Comparison of ENCODE assay signal across 10 mouse cellular contexts in the genomic region with DNA sequence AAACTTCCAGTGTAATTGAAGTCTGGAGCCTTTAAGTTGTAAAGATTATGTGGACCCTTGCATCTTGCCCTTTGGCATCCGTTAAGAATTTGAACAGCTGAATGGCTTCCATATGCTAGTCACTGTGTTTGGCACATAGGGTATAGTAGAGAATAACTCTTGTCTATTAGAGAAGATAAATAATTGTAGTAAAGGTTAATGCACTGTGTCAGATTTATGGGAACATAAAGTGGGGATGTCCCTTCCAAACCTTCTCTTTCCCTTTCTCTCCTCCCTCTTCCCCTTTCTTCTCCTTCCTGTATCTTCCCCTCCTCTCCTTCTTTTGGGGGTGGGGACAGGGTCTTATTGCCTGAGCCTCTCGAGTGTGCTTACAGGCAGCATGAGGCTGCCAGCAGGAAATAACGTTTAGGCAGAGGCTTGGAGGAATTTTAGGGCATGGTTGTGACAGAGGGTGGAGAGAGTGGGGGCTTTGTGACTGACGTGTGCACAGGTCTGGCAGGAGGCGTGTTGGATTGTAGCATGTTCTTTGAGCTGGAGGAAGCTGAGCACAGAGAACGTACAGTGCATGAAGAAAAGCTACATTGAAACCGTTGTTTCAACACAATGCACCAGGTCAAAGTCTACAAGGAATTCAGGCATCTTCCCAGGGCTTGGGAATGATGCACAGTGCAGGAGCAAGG. TPM values are rescaled to one million over a fixed set of nuclear protein-coding genes. Genes with fewer than 3 reads are reported as not detected.
DNase-seq lines count a peak whose midpoint lies in the region; ATAC-seq and TF ChIP-seq lines count a peak whose summit lies in the region.
"Had no signal": no experiment of that assay in that cellular context is flagged by ENCODE, and none has a peak within 500 bp of the region (broad histone marks: within the 10 kb centered on the region; RNA-seq: fewer than 3 reads in every experiment).

No protein-coding gene starts in this region.

- peaks cover 42% of the 10 kb centered on the region for H3K4me1 ChIP-seq in heart, postnatal 0 days (ENCODE audit: control insufficient read depth, insufficient read depth)
- peaks cover 9% of the 10 kb centered on the region for H3K4me1 ChIP-seq in heart, adult 2 months (ENCODE audit: control insufficient read depth, insufficient read depth, low read length)
- H3K4me1 ChIP-seq in embryonic facial prominence, embryonic 10.5 days, result peaks cover 94% of the 10 kb centered on the region
- peaks cover 46% of the 10 kb centered on the region for H3K4me1 ChIP-seq in hindbrain, embryonic 12.5 days
- H3K4me1 ChIP-seq in liver, embryonic 16.5 days (ENCODE audit: control insufficient read depth, low read depth, low read length), result peaks cover 48% of the 10 kb centered on the region

- H3K4me2 ChIP-seq in heart, postnatal 0 days (ENCODE audit: low read depth, low read length), result no peak overlapping the region
- no peak overlapping the region for H3K4me2 ChIP-seq in hindbrain, embryonic 12.5 days (replicated peaks)
- H3K4me2 ChIP-seq in liver, embryonic 16.5 days (ENCODE audit: low read depth, low read length), result peak overlapping the region; percentile 21; the same call in 1 of the 2 replicates

- no peaks in the 10 kb centered on the region for H3K9me3 ChIP-seq in heart, postnatal 0 days (replicated peaks; ENCODE audit: control insufficient read depth, low read length)
- H3K9me3 ChIP-seq in embryonic facial prominence, embryonic 10.5 days, result no peaks in the 10 kb centered on the region
- H3K9me3 ChIP-seq in hindbrain, embryonic 12.5 days (replicated peaks), result no peaks in the 10 kb centered on the region
- H3K9me3 ChIP-seq in liver, embryonic 16.5 days (replicated peaks; ENCODE audit: control insufficient read depth, low read length), result no peaks in the 10 kb centered on the region

- DNase-seq in heart, postnatal 0 days (ENCODE audit: low spot score), result no peak
- DNase-seq in heart, adult 2 months, result no peak
- DNase-seq in embryonic facial prominence, embryonic 10.5 days (ENCODE audit: low spot score), result peak; percentile 57
- no peak for DNase-seq in cerebellum, adult 8-10 months
- no peak for DNase-seq in spleen, postnatal 4 days (ENCODE audit: low spot score in 2 of 2)
- no peak for DNase-seq in T-cell, adult 2 months (ENCODE audit: low spot score)
- DNase-seq: thymus, adult 2 months had no signal

- H3K27me3 ChIP-seq in heart, postnatal 0 days (ENCODE audit: control insufficient read depth, insufficient read depth, low read length), result no peaks in the 10 kb centered on the region
- H3K27me3 ChIP-seq in heart, adult 2 months (ENCODE audit: control insufficient read depth, insufficient read depth, low read length), result no peaks in the 10 kb centered on the region
- no peaks in the 10 kb centered on the region for H3K27me3 ChIP-seq in embryonic facial prominence, embryonic 10.5 days (replicated peaks; ENCODE audit: low read depth, poor library complexity, severe bottlenecking)
- H3K27me3 ChIP-seq in hindbrain, embryonic 12.5 days, result no peaks in the 10 kb centered on the region
- H3K27me3 ChIP-seq in liver, embryonic 16.5 days (ENCODE audit: control insufficient read depth, insufficient read depth, low read depth, low read length), result no peaks in the 10 kb centered on the region

- 0 out of 2 replicates have a peak overlapping the region, but pooled peaks have one; percentile 54 for H3K27ac ChIP-seq in heart, postnatal 0 days (ENCODE audit: low read depth)
- H3K27ac ChIP-seq in heart, adult 2 months, result no peak overlapping the region
- peak overlapping the region; percentile 88 for H3K27ac ChIP-seq in embryonic facial prominence, embryonic 10.5 days (replicated peaks)
- H3K27ac ChIP-seq in hindbrain, embryonic 12.5 days, result peak overlapping the region; percentile 85
- H3K27ac ChIP-seq in liver, embryonic 16.5 days (ENCODE audit: low read length), result peak overlapping the region; percentile 35; the same call in 1 of the 2 replicates

- no peak for ATAC-seq in heart, postnatal 0 days (ENCODE audit: insufficient read depth, low read depth)
- ATAC-seq in hindbrain, embryonic 12.5 days (ENCODE audit: low FRiP score), result no peak
- peak; percentile 31 for ATAC-seq in liver, embryonic 16.5 days (ENCODE audit: low read depth)
- ATAC-seq: CD4-positive, CD25-positive, alpha-beta regulatory T cell, adult 4 months had no signal

- no peak for TF ChIP-seq EP300 in heart, postnatal 0 days (IDR thresholded peaks at IDR 0.05; ENCODE audit: low read depth)
- no peak for TF ChIP-seq EP300 in heart, adult 2 months (IDR thresholded peaks at IDR 0.05; ENCODE audit: insufficient read depth, low read depth, low read length)

- TF ChIP-seq CTCF in heart, postnatal 0 days (IDR thresholded peaks at IDR 0.05; ENCODE audit: low read depth), result no peak
- no peak for TF ChIP-seq CTCF in heart, adult 2 months (IDR thresholded peaks at IDR 0.05)

- intact Hi-C loops in heart, adult 2 months (cut with DNase I), result no loop called here

- 31% methylated on average over 7 of the region's 7 CpGs for WGBS in heart, postnatal 0 days
- WGBS in heart, adult 2 months, result 45% methylated on average over 7 of the region's 7 CpGs
- 20% methylated on average over 7 of the region's 7 CpGs for WGBS in embryonic facial prominence, embryonic 10.5 days
- WGBS in hindbrain, embryonic 12.5 days, result 32% methylated on average over 7 of the region's 7 CpGs
- WGBS in liver, embryonic 16.5 days (ENCODE audit: insufficient replicate concordance), result 29% methylated on average over 7 of the region's 7 CpGs

- H3K9ac ChIP-seq in heart, postnatal 0 days (replicated peaks; ENCODE audit: low read depth, low read length), result no peak overlapping the region
- no peak overlapping the region for H3K9ac ChIP-seq in heart, adult 2 months (ENCODE audit: low read depth, low read length)
- no peak overlapping the region for H3K9ac ChIP-seq in hindbrain, embryonic 12.5 days
- H3K9ac ChIP-seq in liver, embryonic 16.5 days (ENCODE audit: low read depth, low read length), result no peak overlapping the region

- no peak for TF ChIP-seq POLR2A in heart, adult 2 months (IDR thresholded peaks at IDR 0.05; ENCODE audit: insufficient read depth, low read depth, low read length)

- H3K4me3 ChIP-seq in heart, postnatal 0 days (ENCODE audit: low read depth, low read length), result no peak overlapping the region
- H3K4me3 ChIP-seq in heart, adult 2 months, result no peak overlapping the region
- H3K4me3 ChIP-seq in embryonic facial prominence, embryonic 10.5 days, result peak overlapping the region; percentile 25; the same call in 1 of the 2 replicates
- no peak overlapping the region for H3K4me3 ChIP-seq in hindbrain, embryonic 12.5 days
- H3K4me3 ChIP-seq in liver, embryonic 16.5 days (ENCODE audit: low read depth, low read length), result no peak overlapping the region

- H3K36me3 ChIP-seq in heart, postnatal 0 days (replicated peaks; ENCODE audit: control insufficient read depth, insufficient read depth, low read length), result no peaks in the 10 kb centered on the region
- no peaks in the 10 kb centered on the region for H3K36me3 ChIP-seq in heart, adult 2 months (ENCODE audit: control insufficient read depth, insufficient read depth, low read length)
- H3K36me3 ChIP-seq in embryonic facial prominence, embryonic 10.5 days (replicated peaks), result 0 out of 2 replicates have a peak, but pooled peaks cover 8% of the 10 kb centered on the region
- no peaks in the 10 kb centered on the region for H3K36me3 ChIP-seq in hindbrain, embryonic 12.5 days
- no peaks in the 10 kb centered on the region for H3K36me3 ChIP-seq in liver, embryonic 16.5 days (ENCODE audit: control insufficient read depth, insufficient read depth)

- peaks cover 1% of the 10 kb centered on the region; the same call in 1 of the 2 replicates for H3K79me2 ChIP-seq in heart, adult 2 months (replicated peaks; ENCODE audit: control insufficient read depth, insufficient read depth, low read length)

RNA-seq across cellular contexts. Expression of a gene that starts 47.8 kb away (rescaled TPM):
- 40.2 and 53.7 TPM in 2 replicates for total RNA-seq in heart, postnatal 0 days (2014; rRNA removed; ENCODE audit: low replicate concordance)
- polyA plus RNA-seq in heart, postnatal 0 days (2015; fragmentation: Nextera tagmentation; extraction: Ambion mirVana), result 5.5 and 6.0 TPM in 2 replicates
- total RNA-seq in heart, adult 2 months (2021), result 10 to 100 TPM; 14.9 to 18.1 TPM
- polyA plus RNA-seq in heart, adult 2 months (2012; rRNA removed), result 10.0 and 14.1 TPM in 2 replicates
- polyA plus RNA-seq in embryonic facial prominence, embryonic 10.5 days (2016; fragmentation: Nextera tagmentation; extraction: Ambion mirVana), result 22.0 and 23.2 TPM in 2 replicates
- 26.5 and 30.1 TPM in 2 replicates for polyA plus RNA-seq in hindbrain, embryonic 12.5 days (2016; fragmentation: Nextera tagmentation; extraction: Ambion mirVana)
- 7.2 and 7.9 TPM in 2 replicates for polyA plus RNA-seq in liver, embryonic 16.5 days (2015; fragmentation: Nextera tagmentation; extraction: Ambion mirVana)
